Mouse (Mus musculus) brain, embryonic 14.5 days (tissue): ENCODE measurements around the gene Rnf24.

Experiments used
- CTCF ChIP-seq: fragments of 200-500 bp; IDR thresholded peaks from 2 replicates; pipeline ENCODE4 v1.5.1; 2012; ENCODE audit warnings: inconsistent platforms, mild to moderate bottlenecking, moderate library complexity, borderline replicate concordance; ENCODE audit not compliant: insufficient read depth, insufficient read length; ENCODE audit errors: extremely low read depth
- POLR2A ChIP-seq: fragments of 200-500 bp; IDR thresholded peaks from 2 replicates; pipeline ENCODE4 v1.6.1; 2012; ENCODE audit warnings: mild to moderate bottlenecking, inconsistent platforms, borderline replicate concordance; ENCODE audit not compliant: poor library complexity, insufficient read depth, insufficient read length, severe bottlenecking; ENCODE audit errors: extremely low read depth

DNA sequence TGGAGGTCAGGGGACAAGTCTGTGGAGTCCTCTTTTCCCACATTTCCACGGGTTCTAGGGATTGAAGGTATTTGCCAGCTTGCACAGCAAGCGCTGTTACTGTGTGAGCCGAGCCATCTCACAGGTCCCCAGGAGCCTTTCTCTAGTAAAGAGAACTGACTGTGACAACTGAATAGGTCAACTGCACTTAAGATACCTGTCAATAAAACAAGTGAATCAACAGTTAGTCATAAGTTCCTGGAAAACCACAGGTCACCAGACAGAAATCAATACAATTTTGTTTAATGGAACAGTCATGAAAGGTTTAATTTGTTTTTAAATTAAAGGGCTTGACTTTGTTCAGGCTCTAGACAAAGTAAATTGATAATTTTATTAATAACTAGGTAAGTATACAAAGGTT lies 22.1 kb downstream of the Rnf24 start:
- TF ChIP-seq CTCF, result no peak
- no peak for TF ChIP-seq POLR2A
